Mouse (Mus musculus) urinary bladder, postnatal 14 days (tissue): ENCODE measurements at regions not wholly inside any gene's neighbourhood (a gene's known extent, or its start where the extent isn't known, plus 50 kb on each side); places are given as distances from the start of the nearest gene placed in this dataset.

Experiments
- DNase-seq: peaks from one replicate; pipeline ENCODE4 v3.0.0; 2021; ENCODE audit warnings: low spot score

- DNase-seq = no peak
These were observed 110.8 kb upstream of the Syt6 start for GRCm38 (mm10) chr3:103464181-103464580.

- no peak for DNase-seq
These were observed 110.3 kb upstream of the Syt6 start for GRCm38 (mm10) chr3:103464729-103465128.

GRCm38 (mm10) chr3:103465132-103465690, 109.8 kb upstream of the Syt6 start:
- no peak for DNase-seq

- no peak for DNase-seq
These were observed 109.1 kb upstream of the Syt6 start for GRCm38 (mm10) chr3:103465948-103466347.

- no peak for DNase-seq
These were observed 104.2 kb upstream of the Syt6 start for GRCm38 (mm10) chr3:103470586-103471400.

- no peak for DNase-seq
These were observed 102.4 kb upstream of the Syt6 start for GRCm38 (mm10) chr3:103472598-103472997.

- DNase-seq = peak; percentile 9
These were observed 101.7 kb upstream of the Syt6 start for GRCm38 (mm10) chr3:103473336-103473735.

- no peak for DNase-seq
These were observed 95.0 kb upstream of the Syt6 start for GRCm38 (mm10) chr3:103479845-103480543.

- DNase-seq = no peak
These were observed 94.4 kb upstream of the Syt6 start for GRCm38 (mm10) chr3:103480676-103481075.

GRCm38 (mm10) chr3:103483316-103483715, 91.7 kb upstream of the Syt6 start:
- no peak for DNase-seq

- DNase-seq = no peak
These were observed 91.3 kb upstream of the Syt6 start for GRCm38 (mm10) chr3:103483762-103484161.

GRCm38 (mm10) chr3:103489786-103490185, 85.2 kb upstream of the Syt6 start:
- no peak for DNase-seq

GRCm38 (mm10) chr3:103490966-103491365, 84.1 kb upstream of the Syt6 start:
- DNase-seq = no peak

GRCm38 (mm10) chr3:103492211-103492610, 82.8 kb upstream of the Syt6 start:
- DNase-seq = no peak

GRCm38 (mm10) chr3:103493623-103494022, 81.4 kb upstream of the Syt6 start:
- no peak for DNase-seq

- no peak for DNase-seq
These were observed 81.0 kb upstream of the Syt6 start for GRCm38 (mm10) chr3:103494043-103494442.

- no peak for DNase-seq
These were observed 78.9 kb upstream of the Syt6 start for GRCm38 (mm10) chr3:103496083-103496482.

GRCm38 (mm10) chr3:103496683-103497082, 78.3 kb upstream of the Syt6 start:
- DNase-seq = no peak

GRCm38 (mm10) chr3:103497696-103498095, 77.3 kb upstream of the Syt6 start:
- no peak for DNase-seq

- no peak for DNase-seq
These were observed 76.6 kb upstream of the Syt6 start for GRCm38 (mm10) chr3:103498458-103498857.

GRCm38 (mm10) chr3:103499801-103500200, 75.2 kb upstream of the Syt6 start:
- no peak for DNase-seq

- no peak for DNase-seq
These were observed 74.7 kb upstream of the Syt6 start for GRCm38 (mm10) chr3:103500366-103500765.

GRCm38 (mm10) chr3:103504160-103504559, 70.9 kb upstream of the Syt6 start:
- no peak for DNase-seq
